Mouse (Mus musculus) heart, embryonic 12.5 days (tissue): Measurements from ENCODE around the gene Erbb2. TPM values are rescaled to one million over a fixed set of nuclear protein-coding genes. Genes with fewer than 3 reads are reported as not detected.

ENCODE experiments used
- ATAC-seq: fragments of 200-750 bp; cut with Nextera tagmentation; 2 replicates; pipeline ENCODE4 v1.8.0; 2017; ENCODE audit warnings: moderate TSS enrichment, moderate library complexity; ENCODE audit not compliant: insufficient number of reproducible peaks, low FRiP score
- H3K27ac ChIP-seq: fragments of 300-500 bp; sonication (generic); 2 replicates; pipeline ENCODE4 v1.5.1; 2016; ENCODE audit warnings: mild to moderate bottlenecking, moderate library complexity; ENCODE audit not compliant: poor library complexity, severe bottlenecking
- H3K27me3 ChIP-seq: fragments of 300-500 bp; sonication (generic); replicated peaks from 2 replicates; pipeline ENCODE4 v1.6.1; 2016; ENCODE audit warnings: mild to moderate bottlenecking, moderate library complexity
- H3K36me3 ChIP-seq: fragments of 300-500 bp; sonication (generic); 2 replicates; pipeline ENCODE4 v1.6.1; 2016; ENCODE audit warnings: mild to moderate bottlenecking, moderate library complexity
- H3K4me1 ChIP-seq: fragments of 300-500 bp; sonication (generic); replicated peaks from 2 replicates; pipeline ENCODE4 v1.6.1; 2016; ENCODE audit warnings: mild to moderate bottlenecking
- H3K4me2 ChIP-seq: fragments of 300-500 bp; sonication (generic); 2 replicates; pipeline ENCODE4 v1.6.1; 2016; ENCODE audit warnings: mild to moderate bottlenecking, moderate library complexity
- H3K4me3 ChIP-seq: fragments of 300-500 bp; sonication (generic); 2 replicates; pipeline ENCODE4 v1.5.1; 2016; ENCODE audit warnings: mild to moderate bottlenecking
- H3K9ac ChIP-seq: fragments of 300-500 bp; sonication (generic); 2 replicates; pipeline ENCODE4 v1.6.1; 2016; ENCODE audit warnings: mild to moderate bottlenecking, moderate library complexity
- H3K9me3 ChIP-seq: fragments of 300-500 bp; sonication (generic); replicated peaks from 2 replicates; pipeline ENCODE4 v1.6.1; 2016; ENCODE audit warnings: mild to moderate bottlenecking, moderate library complexity
- WGBS: fragments of 180-500 bp; shearing (Covaris S2); methylation state at CpG from one replicate; pipeline ENCODE4 v1.1.7; 2016; 5-methylcytosine and 5-hydroxymethylcytosine counted together
- polyA plus RNA-seq: library from polyadenylated mRNA; unstranded; fragments of >200 nt; fragmentation: Nextera tagmentation; extraction: Ambion mirVana; gene quantifications from 2 replicates; pipeline ENCODE4 v1.2.1, GENCODE M21; 2016

Gene Erbb2
- polyA plus RNA-seq: 66.7 and 67.1 TPM in 2 replicates

- no peaks in the 10 kb centered on the region for H3K9me3 ChIP-seq
- H3K4me2 ChIP-seq: peak within 1 kb of the TSS; percentile 70
- peaks cover 5% of the 10 kb centered on the region; the same call in 1 of the 2 replicates for H3K36me3 ChIP-seq
- H3K9ac ChIP-seq: peak within 1 kb of the TSS; percentile 100
- peak; percentile 81 for ATAC-seq
- peak within 1 kb of the TSS; percentile 93 for H3K27ac ChIP-seq
- H3K4me3 ChIP-seq: peak within 1 kb of the TSS; percentile 93
- H3K27me3 ChIP-seq: no peaks in the 10 kb centered on the region
- H3K4me1 ChIP-seq: peaks cover 66% of the 10 kb centered on the region
- WGBS: under 1% methylated on average over 49 of the region's 49 CpGs
Observed at GRCm38 (mm10) chr11:98412273-98412796, at the start of gene Erbb2. TSS of gene Erbb2 (plus strand) at chr11:98412470.

GRCm38 (mm10) chr11:98363817-98364216 is 48.5 kb upstream of the Erbb2 start:
- no peaks in the 10 kb centered on the region; the same call in 1 of the 2 replicates for H3K36me3 ChIP-seq
- H3K9ac ChIP-seq: no peak overlapping the region
- no peak overlapping the region for H3K4me2 ChIP-seq
- 79% methylated on average over 5 of the region's 5 CpGs for WGBS
- no peak for ATAC-seq
- no peak overlapping the region for H3K4me3 ChIP-seq
- no peaks in the 10 kb centered on the region for H3K27me3 ChIP-seq
- peaks cover 74% of the 10 kb centered on the region for H3K4me1 ChIP-seq
- H3K9me3 ChIP-seq: no peaks in the 10 kb centered on the region
- no peak overlapping the region for H3K27ac ChIP-seq

- Histone ChIP-seq H3K4me1 (peaks cover 74% of the 10 kb centered on the region), H3K27me3 (no peaks in the 10 kb centered on the region), H3K27ac (no peak overlapping the region)
Observed at GRCm38 (mm10) chr11:98364410-98364809, 47.9 kb upstream of the Erbb2 start.

GRCm38 (mm10) chr11:98366290-98366689 is 46.0 kb upstream of the Erbb2 start:
- H3K27me3 ChIP-seq: no peaks in the 10 kb centered on the region
- peak overlapping the region; percentile 18; the same call in 1 of the 2 replicates for H3K27ac ChIP-seq
- no peaks in the 10 kb centered on the region for H3K9me3 ChIP-seq
- no peak overlapping the region for H3K4me3 ChIP-seq
- WGBS: 68% methylated on average over 10 of the region's 10 CpGs
- H3K4me1 ChIP-seq: peaks cover 72% of the 10 kb centered on the region
- H3K9ac ChIP-seq: no peak overlapping the region
- H3K4me2 ChIP-seq: no peak overlapping the region
- no peaks in the 10 kb centered on the region; the same call in 1 of the 2 replicates for H3K36me3 ChIP-seq
- no peak for ATAC-seq

More at GRCm38 (mm10) chr11:98364410-98364809, 47.9 kb upstream of the Erbb2 start:
- 97% methylated on average over 5 of the region's 5 CpGs for WGBS
- Histone ChIP-seq H3K9ac (no peak overlapping the region), H3K9me3 (no peaks in the 10 kb centered on the region), H3K4me3 (no peak overlapping the region), H3K36me3 (no peaks in the 10 kb centered on the region; the same call in 1 of the 2 replicates), H3K4me2 (no peak overlapping the region)
- no peak for ATAC-seq

- H3K9ac ChIP-seq: no peak overlapping the region
- WGBS: 58% methylated on average over 10 of the region's 10 CpGs
- no peaks in the 10 kb centered on the region for H3K9me3 ChIP-seq
- no peak overlapping the region for H3K4me3 ChIP-seq
- ATAC-seq: no peak
- no peaks in the 10 kb centered on the region; the same call in 1 of the 2 replicates for H3K36me3 ChIP-seq
- H3K27ac ChIP-seq: peak overlapping the region; percentile 75
- no peak overlapping the region for H3K4me2 ChIP-seq
- no peaks in the 10 kb centered on the region for H3K27me3 ChIP-seq
- H3K4me1 ChIP-seq: peaks cover 73% of the 10 kb centered on the region
Observed at GRCm38 (mm10) chr11:98367171-98367862, 45.0 kb upstream of the Erbb2 start.

GRCm38 (mm10) chr11:98367863-98368186 is 44.4 kb upstream of the Erbb2 start:
- Histone ChIP-seq H3K27me3 (no peaks in the 10 kb centered on the region), H3K9ac (no peak overlapping the region), H3K4me2 (no peak overlapping the region), H3K9me3 (no peaks in the 10 kb centered on the region), H3K36me3 (no peaks in the 10 kb centered on the region), H3K27ac (peak overlapping the region; percentile 75), H3K4me1 (peaks cover 76% of the 10 kb centered on the region), H3K4me3 (no peak overlapping the region)
- ATAC-seq: no peak
- 56% methylated on average over 7 of the region's 7 CpGs for WGBS

GRCm38 (mm10) chr11:98369337-98369736 is 42.9 kb upstream of the Erbb2 start:
- WGBS: 62% methylated on average over 6 of the region's 6 CpGs
- H3K9me3 ChIP-seq: no peaks in the 10 kb centered on the region
- no peak overlapping the region for H3K4me2 ChIP-seq
- no peaks in the 10 kb centered on the region for H3K27me3 ChIP-seq
- H3K9ac ChIP-seq: no peak overlapping the region
- no peak overlapping the region for H3K27ac ChIP-seq
- peaks cover 81% of the 10 kb centered on the region for H3K4me1 ChIP-seq
- no peak overlapping the region for H3K4me3 ChIP-seq
- no peak for ATAC-seq
- no peaks in the 10 kb centered on the region for H3K36me3 ChIP-seq

GRCm38 (mm10) chr11:98370588-98370987 is 41.7 kb upstream of the Erbb2 start:
- no peak for ATAC-seq
- H3K4me3 ChIP-seq: no peak overlapping the region
- H3K27ac ChIP-seq: no peak overlapping the region
- WGBS: 87% methylated on average over 2 of the region's 2 CpGs
- H3K9ac ChIP-seq: peak overlapping the region; percentile 56; the same call in 1 of the 2 replicates
- H3K27me3 ChIP-seq: no peaks in the 10 kb centered on the region
- H3K4me2 ChIP-seq: no peak overlapping the region
- no peaks in the 10 kb centered on the region for H3K9me3 ChIP-seq
- H3K36me3 ChIP-seq: peaks cover 10% of the 10 kb centered on the region
- H3K4me1 ChIP-seq: peaks cover 93% of the 10 kb centered on the region

GRCm38 (mm10) chr11:98371556-98372240 is 40.6 kb upstream of the Erbb2 start:
- H3K27me3 ChIP-seq: no peaks in the 10 kb centered on the region
- H3K36me3 ChIP-seq: peaks cover 20% of the 10 kb centered on the region
- H3K27ac ChIP-seq: peak overlapping the region; percentile 62
- H3K9me3 ChIP-seq: no peaks in the 10 kb centered on the region
- 37% methylated on average over 10 of the region's 10 CpGs for WGBS
- peak overlapping the region; percentile 27 for H3K4me3 ChIP-seq
- H3K4me2 ChIP-seq: peak overlapping the region; percentile 52
- ATAC-seq: no peak
- H3K4me1 ChIP-seq: peaks cover 91% of the 10 kb centered on the region
- peak overlapping the region; percentile 56 for H3K9ac ChIP-seq

- H3K27me3 ChIP-seq: no peaks in the 10 kb centered on the region
- H3K4me2 ChIP-seq: peak overlapping the region; percentile 52
- H3K36me3 ChIP-seq: peaks cover 27% of the 10 kb centered on the region
- H3K9ac ChIP-seq: peak overlapping the region; percentile 56
- no peaks in the 10 kb centered on the region for H3K9me3 ChIP-seq
- H3K27ac ChIP-seq: peak overlapping the region; percentile 62
- peaks cover 93% of the 10 kb centered on the region for H3K4me1 ChIP-seq
- H3K4me3 ChIP-seq: peak overlapping the region; percentile 27
- no peak for ATAC-seq
- 19% methylated on average over 2 of the region's 2 CpGs for WGBS
Observed at GRCm38 (mm10) chr11:98372406-98372805, 39.9 kb upstream of the Erbb2 start.

- Histone ChIP-seq H3K9me3 (no peaks in the 10 kb centered on the region), H3K36me3 (peaks cover 35% of the 10 kb centered on the region), H3K4me3 (peak overlapping the region; percentile 19; the same call in 1 of the 2 replicates), H3K9ac (peak overlapping the region; percentile 50; the same call in 1 of the 2 replicates), H3K4me2 (peak overlapping the region; percentile 46; the same call in 1 of the 2 replicates), H3K27me3 (no peaks in the 10 kb centered on the region), H3K27ac (0 out of 2 replicates have a peak overlapping the region, but pooled peaks have one; percentile 62), H3K4me1 (peaks cover 94% of the 10 kb centered on the region)
- WGBS: 79% methylated on average over 6 of the region's 6 CpGs
- ATAC-seq: no peak
Observed at GRCm38 (mm10) chr11:98373244-98373643, 39.0 kb upstream of the Erbb2 start.
